Mouse (Mus musculus): ENCODE measurements around the gene Fbxo44. TPM values are rescaled to one million over a fixed set of nuclear protein-coding genes. Genes with fewer than 3 reads are reported as not detected.
"Not testable (repeated sequence)": the region's sequence is repeated elsewhere in the genome, so short reads cannot be mapped to it uniquely, and the experiment has no call there.

The Fbxo44 gene
- polyA plus RNA-seq, 1 experiment from 2014 or later, result 20.6 TPM

- H3K9me3 ChIP-seq (ENCODE audit: low read length), result no peaks in the 10 kb centered on the region
- no peaks in the 10 kb centered on the region for H3K36me3 ChIP-seq (ENCODE audit: insufficient read depth, low read length)
- no peaks in the 10 kb centered on the region for H3K4me1 ChIP-seq (ENCODE audit: insufficient read depth, low read length)
- H3K4me2 ChIP-seq (replicated peaks; ENCODE audit: low read depth, low read length), result no peak overlapping the region
- H3K9ac ChIP-seq (replicated peaks; ENCODE audit: low read length), result no peak overlapping the region
- no peak for ATAC-seq (ENCODE audit: low FRiP score, low TSS enrichment)
- H3K27ac ChIP-seq (ENCODE audit: low read length), result no peak overlapping the region
- no peak overlapping the region for H3K4me3 ChIP-seq (ENCODE audit: low read length)
- 59% methylated on average over 9 of the region's 9 CpGs for WGBS
- no peaks in the 10 kb centered on the region for H3K27me3 ChIP-seq (ENCODE audit: insufficient read depth, low read length)
These were observed 24.3 kb upstream of the Fbxo44 start for GRCm38 (mm10) chr4:148184564-148184963.

- H3K4me1 ChIP-seq (ENCODE audit: insufficient read depth, low read length), result no peaks in the 10 kb centered on the region
- H3K4me2 ChIP-seq (replicated peaks; ENCODE audit: low read depth, low read length), result no peak overlapping the region
- H3K9ac ChIP-seq (replicated peaks; ENCODE audit: low read length), result no peak overlapping the region
- WGBS, result 40% methylated on average over 8 of the region's 8 CpGs
- H3K4me3 ChIP-seq (ENCODE audit: low read length), result no peak overlapping the region
- no peaks in the 10 kb centered on the region for H3K9me3 ChIP-seq (ENCODE audit: low read length)
- H3K27ac ChIP-seq (ENCODE audit: low read length), result no peak overlapping the region
- H3K36me3 ChIP-seq (ENCODE audit: insufficient read depth, low read length), result no peaks in the 10 kb centered on the region
- no peaks in the 10 kb centered on the region for H3K27me3 ChIP-seq (ENCODE audit: insufficient read depth, low read length)
- no peak for ATAC-seq (ENCODE audit: low FRiP score, low TSS enrichment)
These were observed 22.1 kb upstream of the Fbxo44 start for GRCm38 (mm10) chr4:148182363-148182762.

- Histone ChIP-seq H3K4me2 (replicated peaks; ENCODE audit: low read depth, low read length) (no peak overlapping the region), H3K36me3 (ENCODE audit: insufficient read depth, low read length) (no peaks in the 10 kb centered on the region), H3K9ac (replicated peaks; ENCODE audit: low read length) (no peak overlapping the region), H3K4me1 (ENCODE audit: insufficient read depth, low read length) (no peaks in the 10 kb centered on the region), H3K9me3 (ENCODE audit: low read length) (no peaks in the 10 kb centered on the region), H3K27me3 (ENCODE audit: insufficient read depth, low read length) (0 out of 2 replicates have a peak, but pooled peaks cover under 1% of the 10 kb centered on the region), H3K4me3 (ENCODE audit: low read length) (no peak overlapping the region), H3K27ac (ENCODE audit: low read length) (no peak overlapping the region)
- WGBS, result 88% methylated on average over 12 of the region's 12 CpGs
- ATAC-seq (ENCODE audit: low FRiP score, low TSS enrichment), result no peak
These were observed 21.2 kb upstream of the Fbxo44 start for GRCm38 (mm10) chr4:148181483-148181882.

- Histone ChIP-seq H3K4me1 (ENCODE audit: insufficient read depth, low read length) (no peaks in the 10 kb centered on the region), H3K27me3 (ENCODE audit: insufficient read depth, low read length) (peaks cover 34% of the 10 kb centered on the region), H3K9me3 (ENCODE audit: low read length) (no peaks in the 10 kb centered on the region)
These were observed 17.4 kb upstream of the Fbxo44 start for GRCm38 (mm10) chr4:148177716-148178115.

GRCm38 (mm10) chr4:148176603-148177002 lies 16.3 kb upstream of the Fbxo44 start:
- H3K4me2 ChIP-seq (replicated peaks; ENCODE audit: low read depth, low read length), result not testable (repeated sequence)

More at GRCm38 (mm10) chr4:148177716-148178115, 17.4 kb upstream of the Fbxo44 start:
- H3K9ac ChIP-seq (replicated peaks; ENCODE audit: low read length), result no peak overlapping the region
- H3K4me2 ChIP-seq (replicated peaks; ENCODE audit: low read depth, low read length), result no peak overlapping the region
- H3K27ac ChIP-seq (ENCODE audit: low read length), result no peak overlapping the region
- H3K36me3 ChIP-seq (ENCODE audit: insufficient read depth, low read length), result no peaks in the 10 kb centered on the region
- H3K4me3 ChIP-seq (ENCODE audit: low read length), result no peak overlapping the region
- ATAC-seq (ENCODE audit: low FRiP score, low TSS enrichment), result no peak

GRCm38 (mm10) chr4:148174495-148174862 lies 14.2 kb upstream of the Fbxo44 start:
- 23% methylated on average over 12 of the region's 12 CpGs for WGBS
- no peaks in the 10 kb centered on the region for H3K4me1 ChIP-seq (ENCODE audit: insufficient read depth, low read length)
- H3K4me3 ChIP-seq (ENCODE audit: low read length), result no peak overlapping the region
- H3K9ac ChIP-seq (replicated peaks; ENCODE audit: low read length), result no peak overlapping the region
- no peak for ATAC-seq (ENCODE audit: low FRiP score, low TSS enrichment)
- no peak overlapping the region for H3K27ac ChIP-seq (ENCODE audit: low read length)
- peaks cover 61% of the 10 kb centered on the region for H3K27me3 ChIP-seq (ENCODE audit: insufficient read depth, low read length)
- no peak overlapping the region for H3K4me2 ChIP-seq (replicated peaks; ENCODE audit: low read depth, low read length)
- no peaks in the 10 kb centered on the region for H3K36me3 ChIP-seq (ENCODE audit: insufficient read depth, low read length)
- H3K9me3 ChIP-seq (ENCODE audit: low read length), result no peaks in the 10 kb centered on the region

More at GRCm38 (mm10) chr4:148176603-148177002, 16.3 kb upstream of the Fbxo44 start:
- WGBS, result 59% methylated on average over 5 of the region's 6 CpGs
- peaks cover 44% of the 10 kb centered on the region for H3K27me3 ChIP-seq (ENCODE audit: insufficient read depth, low read length)
- H3K9ac ChIP-seq (replicated peaks; ENCODE audit: low read length); H3K9me3 ChIP-seq (ENCODE audit: low read length); H3K27ac ChIP-seq (ENCODE audit: low read length); H3K4me3 ChIP-seq (ENCODE audit: low read length); H3K36me3 ChIP-seq (ENCODE audit: insufficient read depth, low read length); H3K4me1 ChIP-seq (ENCODE audit: insufficient read depth, low read length); ATAC-seq (ENCODE audit: low FRiP score, low TSS enrichment): not testable (repeated sequence)

GRCm38 (mm10) chr4:148173811-148174494 lies 13.7 kb upstream of the Fbxo44 start:
- Histone ChIP-seq H3K4me3 (ENCODE audit: low read length) (no peak overlapping the region), H3K4me2 (replicated peaks; ENCODE audit: low read depth, low read length) (no peak overlapping the region), H3K27ac (ENCODE audit: low read length) (no peak overlapping the region), H3K4me1 (ENCODE audit: insufficient read depth, low read length) (no peaks in the 10 kb centered on the region), H3K36me3 (ENCODE audit: insufficient read depth, low read length) (no peaks in the 10 kb centered on the region), H3K9me3 (ENCODE audit: low read length) (no peaks in the 10 kb centered on the region), H3K27me3 (ENCODE audit: insufficient read depth, low read length) (peaks cover 63% of the 10 kb centered on the region), H3K9ac (replicated peaks; ENCODE audit: low read length) (no peak overlapping the region)
- 2% methylated on average over 30 of the region's 30 CpGs for WGBS
- no peak for ATAC-seq (ENCODE audit: low FRiP score, low TSS enrichment)

GRCm38 (mm10) chr4:148171261-148171660 lies 11.0 kb upstream of the Fbxo44 start:
- peaks cover 8% of the 10 kb centered on the region; the same call in 1 of the 2 replicates for H3K4me1 ChIP-seq (ENCODE audit: insufficient read depth, low read length)
- H3K9me3 ChIP-seq (ENCODE audit: low read length), result no peaks in the 10 kb centered on the region
- H3K36me3 ChIP-seq (ENCODE audit: insufficient read depth, low read length), result no peaks in the 10 kb centered on the region
- H3K27me3 ChIP-seq (ENCODE audit: insufficient read depth, low read length), result peaks cover 77% of the 10 kb centered on the region
- no peak overlapping the region for H3K4me3 ChIP-seq (ENCODE audit: low read length)
- no peak for ATAC-seq (ENCODE audit: low FRiP score, low TSS enrichment)
- no peak overlapping the region for H3K4me2 ChIP-seq (replicated peaks; ENCODE audit: low read depth, low read length)
- H3K9ac ChIP-seq (replicated peaks; ENCODE audit: low read length), result no peak overlapping the region
- 50% methylated on average over 3 of the region's 3 CpGs for WGBS
- no peak overlapping the region for H3K27ac ChIP-seq (ENCODE audit: low read length)

GRCm38 (mm10) chr4:148170842-148171241 lies 10.6 kb upstream of the Fbxo44 start:
- no peak for ATAC-seq (ENCODE audit: low FRiP score, low TSS enrichment)
- 0% methylated on average over 2 of the region's 2 CpGs for WGBS
- Histone ChIP-seq H3K36me3 (ENCODE audit: insufficient read depth, low read length) (no peaks in the 10 kb centered on the region), H3K4me1 (ENCODE audit: insufficient read depth, low read length) (peaks cover 12% of the 10 kb centered on the region; the same call in 1 of the 2 replicates), H3K9ac (replicated peaks; ENCODE audit: low read length) (no peak overlapping the region), H3K9me3 (ENCODE audit: low read length) (no peaks in the 10 kb centered on the region), H3K4me2 (replicated peaks; ENCODE audit: low read depth, low read length) (no peak overlapping the region), H3K27me3 (ENCODE audit: insufficient read depth, low read length) (peaks cover 77% of the 10 kb centered on the region), H3K27ac (ENCODE audit: low read length) (no peak overlapping the region), H3K4me3 (ENCODE audit: low read length) (no peak overlapping the region)

GRCm38 (mm10) chr4:148169586-148169985 lies 9.3 kb upstream of the Fbxo44 start:
- H3K4me3 ChIP-seq (ENCODE audit: low read length), result no peak overlapping the region
- no peak for ATAC-seq (ENCODE audit: low FRiP score, low TSS enrichment)
- H3K27me3 ChIP-seq (ENCODE audit: insufficient read depth, low read length), result peaks cover 82% of the 10 kb centered on the region
- no peaks in the 10 kb centered on the region for H3K9me3 ChIP-seq (ENCODE audit: low read length)
- peaks cover 12% of the 10 kb centered on the region; the same call in 1 of the 2 replicates for H3K4me1 ChIP-seq (ENCODE audit: insufficient read depth, low read length)
- no peak overlapping the region for H3K9ac ChIP-seq (replicated peaks; ENCODE audit: low read length)
- no peaks in the 10 kb centered on the region for H3K36me3 ChIP-seq (ENCODE audit: insufficient read depth, low read length)
- no peak overlapping the region for H3K4me2 ChIP-seq (replicated peaks; ENCODE audit: low read depth, low read length)
- H3K27ac ChIP-seq (ENCODE audit: low read length), result no peak overlapping the region
- 27% methylated on average over 15 of the region's 15 CpGs for WGBS

All from kidney, embryonic 16.5 days (tissue).